Comparison of ENCODE assay signal across 18 mouse cellular contexts in the genomic region with DNA sequence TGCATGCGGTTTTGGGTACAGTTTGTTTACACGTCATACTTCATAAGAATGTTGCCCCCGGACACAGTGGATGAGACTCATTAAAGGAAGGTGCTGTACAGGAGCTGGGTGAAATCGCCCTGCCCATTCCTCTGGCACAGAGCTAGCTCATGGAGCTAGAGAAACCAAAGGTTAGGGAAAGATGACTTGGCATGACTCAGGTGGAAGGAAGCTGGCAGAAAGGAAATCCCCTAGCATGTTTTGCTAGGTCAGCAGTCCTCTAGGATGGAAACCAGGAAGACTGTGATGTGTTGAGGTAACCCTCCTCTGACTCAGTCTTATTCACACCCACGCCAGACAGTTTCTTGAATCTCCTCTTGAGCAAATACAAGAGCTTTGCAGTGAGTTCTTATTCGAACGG. TPM values are rescaled to one million over a fixed set of nuclear protein-coding genes. Genes with fewer than 3 reads are reported as not detected.
DNase-seq lines count a peak whose midpoint lies in the region; ATAC-seq and TF ChIP-seq lines count a peak whose summit lies in the region.
"Had no signal": no experiment of that assay in that cellular context is flagged by ENCODE, and none has a peak within 500 bp of the region (broad histone marks: within the 10 kb centered on the region; RNA-seq: fewer than 3 reads in every experiment).

No protein-coding gene starts in this region.

- H3K36me3 ChIP-seq in heart, embryonic 13.5 days, result no peaks in the 10 kb centered on the region
- no peaks in the 10 kb centered on the region for H3K36me3 ChIP-seq in heart, adult 2 months (ENCODE audit: control insufficient read depth, insufficient read depth, low read length)
- no peaks in the 10 kb centered on the region for H3K36me3 ChIP-seq in intestine, embryonic 15.5 days
- H3K36me3 ChIP-seq: midbrain, embryonic 15.5 days; neural tube, embryonic 13.5 days had no signal

- TF ChIP-seq CTCF in heart, adult 2 months (IDR thresholded peaks at IDR 0.05), result no peak

- no peak for DNase-seq in heart, adult 2 months
- DNase-seq in right cerebral cortex, adult 18-20 months, result peak; percentile 40
- DNase-seq in right cerebral cortex, postnatal 14 days, result no peak
- no peak for DNase-seq in adrenal gland, postnatal 10 days
- no peak for DNase-seq in ovary, postnatal 10 days (ENCODE audit: low spot score)
- DNase-seq in layer of hippocampus, adult 8-10 months (ENCODE audit: low spot score in 2 of 2), result no peak
- DNase-seq: adrenal gland, postnatal 14 days; cerebellum, postnatal 14 days; layer of hippocampus, adult 9-11 months; retina, postnatal 1 day had no signal

- TF ChIP-seq POLR2A in heart, adult 2 months (IDR thresholded peaks at IDR 0.05; ENCODE audit: insufficient read depth, low read depth, low read length), result no peak

- peaks cover 8% of the 10 kb centered on the region for H3K4me1 ChIP-seq in heart, embryonic 13.5 days
- no peaks in the 10 kb centered on the region for H3K4me1 ChIP-seq in heart, adult 2 months (ENCODE audit: control insufficient read depth, insufficient read depth, low read length)
- H3K4me1 ChIP-seq in intestine, embryonic 15.5 days (replicated peaks), result no peaks in the 10 kb centered on the region
- H3K4me1 ChIP-seq: midbrain, embryonic 15.5 days; neural tube, embryonic 13.5 days had no signal

- no peak overlapping the region for H3K4me2 ChIP-seq in heart, embryonic 13.5 days
- H3K4me2 ChIP-seq in intestine, embryonic 15.5 days (replicated peaks), result no peak overlapping the region
- H3K4me2 ChIP-seq: midbrain, embryonic 15.5 days; neural tube, embryonic 13.5 days had no signal

- TF ChIP-seq EP300 in heart, adult 2 months (IDR thresholded peaks at IDR 0.05; ENCODE audit: insufficient read depth, low read depth, low read length), result no peak

- H3K27ac ChIP-seq in heart, embryonic 13.5 days (replicated peaks), result peak overlapping the region; percentile 32; the same call in 1 of the 2 replicates
- no peak overlapping the region for H3K27ac ChIP-seq in heart, adult 2 months
- H3K27ac ChIP-seq in intestine, embryonic 15.5 days, result no peak overlapping the region
- H3K27ac ChIP-seq: hindbrain, postnatal 0 days; midbrain, embryonic 15.5 days; neural tube, embryonic 13.5 days had no signal

- H3K27me3 ChIP-seq in heart, embryonic 13.5 days (replicated peaks), result no peaks in the 10 kb centered on the region
- H3K27me3 ChIP-seq in heart, adult 2 months (ENCODE audit: control insufficient read depth, insufficient read depth, low read length), result no peaks in the 10 kb centered on the region
- H3K27me3 ChIP-seq in intestine, embryonic 15.5 days (replicated peaks), result no peaks in the 10 kb centered on the region
- H3K27me3 ChIP-seq: midbrain, embryonic 15.5 days; neural tube, embryonic 13.5 days had no signal

- WGBS in heart, embryonic 13.5 days, result 59% methylated on average over 7 of the region's 7 CpGs
- WGBS in heart, adult 2 months, result 51% methylated on average over 7 of the region's 7 CpGs
- WGBS in intestine, embryonic 15.5 days, result 78% methylated on average over 7 of the region's 7 CpGs

- no peaks in the 10 kb centered on the region for H3K79me2 ChIP-seq in heart, adult 2 months (replicated peaks; ENCODE audit: control insufficient read depth, insufficient read depth, low read length)

- H3K9me3 ChIP-seq in heart, embryonic 13.5 days, result no peaks in the 10 kb centered on the region
- H3K9me3 ChIP-seq in intestine, embryonic 15.5 days, result no peaks in the 10 kb centered on the region
- H3K9me3 ChIP-seq: midbrain, embryonic 15.5 days; neural tube, embryonic 13.5 days had no signal

- H3K4me3 ChIP-seq in heart, embryonic 13.5 days, result no peak overlapping the region
- no peak overlapping the region for H3K4me3 ChIP-seq in heart, adult 2 months
- no peak overlapping the region for H3K4me3 ChIP-seq in intestine, embryonic 15.5 days (replicated peaks)
- H3K4me3 ChIP-seq: midbrain, embryonic 15.5 days; neural tube, embryonic 13.5 days had no signal

- H3K9ac ChIP-seq in heart, embryonic 13.5 days, result no peak overlapping the region
- H3K9ac ChIP-seq in heart, adult 2 months (ENCODE audit: low read depth, low read length), result no peak overlapping the region
- no peak overlapping the region for H3K9ac ChIP-seq in intestine, embryonic 15.5 days
- H3K9ac ChIP-seq: midbrain, embryonic 15.5 days; neural tube, embryonic 13.5 days had no signal

- ATAC-seq in heart, embryonic 13.5 days (ENCODE audit: extremely low read depth, insufficient number of reproducible peaks, low FRiP score, low TSS enrichment), result 0 out of 2 replicates have a peak, but pooled peaks have one; percentile 63
- ATAC-seq in intestine, embryonic 15.5 days, result peak; percentile 78
- ATAC-seq: hindbrain, postnatal 0 days; midbrain, embryonic 15.5 days had no signal

- intact Hi-C loops in heart, adult 2 months (cut with DNase I), result no loop called here

RNA-seq across cellular contexts. Expression of a gene that starts 17.4 kb away (rescaled TPM):
- 6.0 and 6.7 TPM in 2 replicates for polyA plus RNA-seq in heart, embryonic 13.5 days (2015; fragmentation: Nextera tagmentation; extraction: Ambion mirVana)
- total RNA-seq in heart, adult 2 months (2021), result 1 to 10 TPM; 2.3 to 2.6 TPM
- 1.5 and 1.9 TPM in 2 replicates for polyA plus RNA-seq in heart, adult 2 months (2012; rRNA removed)
- 6.8 and 8.3 TPM in 2 replicates for polyA plus RNA-seq in intestine, embryonic 15.5 days (2015; fragmentation: Nextera tagmentation; extraction: Ambion mirVana)
- 1 to 10 TPM; 5.8 to 6.4 TPM for total RNA-seq in adrenal gland, postnatal 10 days (2021)
- 10 to 100 TPM; 36.6 to 41.1 (median 39.6) TPM for total RNA-seq in layer of hippocampus, adult 8-10 months (2022)

RNA-seq across cellular contexts. Expression of a gene that starts 21.7 kb away (rescaled TPM):
- not detected in 2 replicates for polyA plus RNA-seq in heart, embryonic 13.5 days (2015; fragmentation: Nextera tagmentation; extraction: Ambion mirVana)
- under 1 TPM in 1 of 2 experiments, not detected in 1; 0.05 TPM for total RNA-seq in heart, adult 2 months (2021)
- 0.10 TPM in 1 of 2 replicates, not detected in the other for polyA plus RNA-seq in heart, adult 2 months (2012; rRNA removed)
- polyA plus RNA-seq in intestine, embryonic 15.5 days (2015; fragmentation: Nextera tagmentation; extraction: Ambion mirVana), result not detected in 2 replicates
- total RNA-seq in adrenal gland, postnatal 10 days (2021), result under 1 TPM; 0.15 to 0.21 TPM
- total RNA-seq in layer of hippocampus, adult 8-10 months (2022), result 1 to 10 TPM; 2.7 to 3.3 (median 3.2) TPM
- total RNA-seq: adrenal gland, postnatal 14 days had no signal
- polyA plus RNA-seq: embryonic facial prominence, embryonic 11.5 days; hindbrain, postnatal 0 days; kidney, embryonic 16.5 days; lung, embryonic 16.5 days; midbrain, embryonic 15.5 days; neural tube, embryonic 13.5 days had no signal

Comparison
In these comparisons a context has a peak if more than half of its experiments do, and no peak if none do; other contexts are left out.
1. RNA of a gene that starts 17.4 kb away (total RNA-seq): 36.6 to 41.1 TPM in layer of hippocampus, adult 8-10 months; 5.8 to 6.4 TPM in adrenal gland, postnatal 10 days and 2.3 to 2.6 TPM in heart, adult 2 months; every median in the first group is over 4 times any median in the second.